Mouse (Mus musculus): Measurements from ENCODE around the gene Zbtb7b. TPM values are rescaled to one million over a fixed set of nuclear protein-coding genes. Genes with fewer than 3 reads are reported as not detected.

Zbtb7b gene
- 6.9 TPM for polyA plus RNA-seq (2014; fragmentation: Illumina TruSeq; extraction: RNeasy Lipid Tissue Mini Kit (QIAGEN cat#74804); ENCODE audit: low read depth, low replicate concordance)

GRCm38 (mm10) chr3:89394006-89394893 lies at the start of gene Zbtb7b:
Gene Zbtb7b (minus strand): TSS chr3:89394776.

DNA sequence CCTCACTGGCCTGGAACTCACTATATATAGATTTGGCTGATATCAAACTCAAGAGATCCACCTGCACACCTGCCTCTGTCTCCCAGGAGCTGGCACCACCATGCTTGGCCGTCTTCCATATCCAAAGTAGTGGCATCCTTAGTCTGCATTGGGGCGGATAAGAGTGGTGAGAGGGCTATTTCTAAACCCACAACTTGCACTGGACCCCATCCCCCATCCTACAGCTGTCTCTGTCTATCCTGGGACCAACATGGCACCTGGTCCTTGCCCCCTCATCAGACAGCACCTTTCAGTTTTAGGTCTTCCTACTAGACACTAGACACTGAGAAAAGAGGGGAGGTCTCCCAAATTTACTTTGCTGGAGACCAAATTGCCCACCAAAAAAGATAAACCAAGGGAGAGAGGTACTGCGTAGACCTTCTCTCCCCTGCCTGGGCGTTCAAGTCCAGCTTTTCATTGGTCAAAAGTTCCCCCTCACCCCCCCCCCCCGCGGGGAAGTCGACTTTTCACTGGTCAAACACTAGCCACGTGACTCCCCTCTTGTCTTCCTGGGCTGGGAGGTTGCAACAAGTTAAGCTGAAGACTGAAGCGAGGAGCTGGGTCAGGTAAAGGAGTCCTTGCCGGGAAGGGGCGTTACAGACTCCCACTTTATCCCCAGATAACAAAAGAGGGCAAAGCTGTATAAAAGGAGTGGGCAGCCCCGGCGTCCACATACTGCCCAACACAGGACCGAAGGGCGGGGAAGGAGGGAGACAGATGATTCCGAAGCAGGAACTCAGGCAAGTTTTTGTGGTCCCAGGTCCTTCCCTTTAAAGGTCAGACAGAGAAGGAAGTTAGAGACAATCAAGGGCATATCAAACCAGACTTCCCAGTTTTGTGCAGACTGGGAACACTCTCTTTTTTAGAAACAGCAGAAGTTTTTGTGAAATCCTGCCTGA lies 41.9 kb upstream of the Zbtb7b start, which contains the start of gene Pbxip1:
Gene Pbxip1 (plus strand): TSS at position 531 of the 938 bp plus-strand sequence.

DNA sequence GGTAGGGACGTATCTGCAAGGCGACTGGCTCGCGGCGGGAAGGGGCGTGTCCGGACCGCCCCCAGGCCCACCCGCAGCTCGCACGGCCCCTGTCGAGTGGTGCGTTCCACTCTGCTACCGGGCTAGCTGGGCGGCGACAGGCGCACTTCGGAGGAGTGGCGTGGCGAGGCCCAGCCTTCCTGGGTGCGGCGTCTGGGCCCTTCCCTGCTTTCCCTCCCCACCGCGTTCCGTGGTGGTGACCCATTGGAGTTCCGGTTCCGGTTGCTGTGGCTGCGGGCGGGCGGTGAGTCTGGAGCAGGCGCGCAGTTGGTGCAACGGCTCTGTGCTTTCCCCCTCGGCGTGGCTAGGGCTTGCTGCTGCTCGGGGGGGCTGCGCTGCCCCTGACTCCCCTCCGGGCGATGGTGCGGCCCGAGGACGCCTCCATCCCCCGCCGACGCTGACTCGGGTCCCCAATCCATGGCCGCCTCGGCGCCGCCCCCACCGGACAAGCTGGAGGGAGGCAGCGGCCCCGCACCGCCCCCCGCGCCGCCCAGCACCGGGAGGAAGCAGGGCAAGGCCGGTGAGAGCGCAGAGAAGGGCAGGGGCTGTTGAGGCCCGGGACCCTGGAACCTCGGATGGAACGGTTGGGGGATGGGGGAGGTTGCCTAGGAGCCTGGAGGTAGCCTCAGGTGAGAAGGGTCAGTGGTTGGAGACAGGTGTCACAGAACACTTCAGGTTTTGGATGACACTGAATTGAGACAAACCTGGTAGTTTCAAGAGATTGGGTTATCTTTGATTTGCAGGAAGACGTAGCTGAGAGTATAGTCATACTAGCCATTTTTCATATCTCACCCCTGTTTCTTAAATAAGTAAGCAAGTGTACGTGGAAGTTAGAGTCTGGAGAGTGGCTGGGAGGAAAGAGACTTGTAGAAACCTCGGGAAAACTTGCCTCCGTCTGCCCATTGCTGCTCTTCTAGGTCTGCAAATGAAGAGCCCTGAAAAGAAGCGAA lies 35.9 kb upstream of the Zbtb7b start, which contains the start of gene Pygo2:
Gene Pygo2 (plus strand): TSS at position 44 of the 989 bp plus-strand sequence.

GRCm38 (mm10) chr3:89418170-89418860 lies 23.7 kb upstream of the Zbtb7b start, which contains the start of the genes Cks1b and Shc1:
Gene Cks1b (minus strand): TSS chr3:89418383.
Gene Shc1 (plus strand): TSS chr3:89418443.

GRCm38 (mm10) chr3:89411490-89412393 lies 17.2 kb upstream of the Zbtb7b start, which contains the start of gene Flad1:
Gene Flad1 (minus strand): TSS chr3:89411870.

GRCm38 (mm10) chr3:89402693-89403092 lies 8.1 kb upstream of the Zbtb7b start, which contains the start of gene Lenep:
Gene Lenep (minus strand): TSS chr3:89402793.

GRCm38 (mm10) chr3:89365153-89365485 lies 29.5 kb downstream of the Zbtb7b start, which contains the start of gene Dcst1:
Gene Dcst1 (minus strand): TSS chr3:89365253.

GRCm38 (mm10) chr3:89361675-89362074 lies 32.9 kb downstream of the Zbtb7b start, which contains the start of gene Dcst2:
Gene Dcst2 (plus strand): TSS chr3:89361975.

DNA sequence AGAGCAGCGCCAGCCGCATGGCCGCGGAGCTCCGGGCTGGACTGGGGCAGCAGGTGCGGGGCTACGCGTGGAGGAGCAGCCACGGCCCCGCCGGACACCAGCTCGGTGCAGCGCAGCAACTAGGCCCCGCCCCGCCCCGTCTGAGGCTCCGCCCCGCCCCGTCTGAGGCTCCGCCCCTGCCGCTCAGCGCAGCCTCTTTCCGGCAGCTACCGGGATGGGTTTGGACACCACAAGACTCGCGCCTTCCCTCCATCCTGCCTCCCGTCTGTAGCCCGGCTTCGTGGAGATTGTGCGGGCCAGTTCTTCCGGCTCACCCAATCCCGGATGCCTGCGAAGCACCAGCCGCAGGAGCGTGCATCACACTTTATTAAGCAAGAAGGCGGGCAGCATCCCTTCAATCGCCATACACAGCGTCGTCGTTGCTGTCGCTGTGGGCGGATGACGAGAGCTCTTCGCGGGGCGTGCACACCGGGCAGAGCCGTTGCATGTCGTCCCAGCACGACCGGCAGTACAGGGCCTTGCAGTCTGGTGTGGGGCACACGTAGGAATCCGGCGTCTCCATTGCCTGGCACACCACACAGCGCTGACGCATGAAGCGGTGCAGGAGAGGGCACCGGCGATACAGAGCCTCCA lies 44.6 kb downstream of the Zbtb7b start, which contains the start of gene Adam15:
Gene Adam15 (minus strand): TSS at position 128 of the 633 bp plus-strand sequence.

DNA sequence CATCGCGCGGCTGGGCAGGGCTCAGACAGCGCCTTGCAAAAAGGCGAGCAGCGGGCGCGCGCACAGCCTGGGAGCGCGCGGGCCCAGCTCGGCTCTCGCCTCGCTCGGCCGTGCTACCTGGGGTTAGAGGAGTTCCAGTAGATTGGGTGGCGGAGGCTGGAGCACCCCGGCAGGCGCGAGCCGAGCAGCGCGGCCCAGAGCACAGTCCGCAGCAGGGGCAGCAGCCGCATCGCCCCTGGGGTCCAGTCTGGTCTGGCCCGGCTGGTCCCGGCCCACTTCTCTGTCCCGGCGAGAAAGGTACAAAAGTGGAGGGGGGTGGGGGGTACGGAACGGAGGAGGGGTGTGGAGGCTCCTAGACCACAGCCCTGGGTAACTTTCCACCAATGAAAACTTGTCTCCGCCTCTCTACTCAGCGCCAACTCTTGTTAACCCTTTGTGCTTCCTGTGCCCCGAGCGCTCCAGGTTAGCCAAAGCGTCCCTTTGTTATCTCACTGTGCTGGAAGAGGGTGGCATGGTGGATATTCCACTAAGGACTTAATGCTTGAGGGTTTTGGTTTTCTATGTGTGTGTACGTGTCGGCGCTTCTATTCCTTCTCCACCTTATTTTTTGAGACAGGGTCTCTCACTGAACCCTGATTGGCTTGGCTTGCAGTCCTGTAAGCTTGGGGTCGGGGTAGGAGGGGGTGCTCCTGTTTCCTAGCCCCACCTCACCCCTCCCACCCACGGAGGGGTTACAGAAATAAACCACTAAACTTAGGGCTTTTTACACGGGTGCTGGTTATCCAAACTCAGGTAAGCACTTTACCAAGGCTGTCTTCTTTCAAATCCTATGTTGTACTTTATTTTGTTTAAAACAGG lies 56.6 kb downstream of the Zbtb7b start, which contains the start of gene Efna4:
Gene Efna4 (minus strand): TSS at position 308 of the 858 bp plus-strand sequence.

Other genes with a start within 250 kb of the Zbtb7b start
- gene Hcn3, start 234.6 kb downstream of the Zbtb7b start, polyA plus RNA-seq (2014; fragmentation: Illumina TruSeq; extraction: RNeasy Lipid Tissue Mini Kit (QIAGEN cat#74804); ENCODE audit: low read depth, low replicate concordance): not detected
- gene Clk2, start 230.0 kb downstream of the Zbtb7b start, polyA plus RNA-seq (2014; fragmentation: Illumina TruSeq; extraction: RNeasy Lipid Tissue Mini Kit (QIAGEN cat#74804); ENCODE audit: low read depth, low replicate concordance): 8.1 TPM
- 9.4 TPM for gene Scamp3, start 217.3 kb downstream of the Zbtb7b start, polyA plus RNA-seq (2014; fragmentation: Illumina TruSeq; extraction: RNeasy Lipid Tissue Mini Kit (QIAGEN cat#74804); ENCODE audit: low read depth, low replicate concordance)
- gene Fam189b, start 211.6 kb downstream of the Zbtb7b start, polyA plus RNA-seq (2014; fragmentation: Illumina TruSeq; extraction: RNeasy Lipid Tissue Mini Kit (QIAGEN cat#74804); ENCODE audit: low read depth, low replicate concordance): not detected
- gene Gba, start 191.8 kb downstream of the Zbtb7b start, polyA plus RNA-seq (2014; fragmentation: Illumina TruSeq; extraction: RNeasy Lipid Tissue Mini Kit (QIAGEN cat#74804); ENCODE audit: low read depth, low replicate concordance): 10.3 TPM
- not detected for gene Thbs3, start 179.6 kb downstream of the Zbtb7b start, polyA plus RNA-seq (2014; fragmentation: Illumina TruSeq; extraction: RNeasy Lipid Tissue Mini Kit (QIAGEN cat#74804); ENCODE audit: low read depth, low replicate concordance)
- 32.9 TPM for gene Mtx1, start 167.7 kb downstream of the Zbtb7b start, polyA plus RNA-seq (2014; fragmentation: Illumina TruSeq; extraction: RNeasy Lipid Tissue Mini Kit (QIAGEN cat#74804); ENCODE audit: low read depth, low replicate concordance)
- gene Muc1, start 165.7 kb downstream of the Zbtb7b start, polyA plus RNA-seq (2014; fragmentation: Illumina TruSeq; extraction: RNeasy Lipid Tissue Mini Kit (QIAGEN cat#74804); ENCODE audit: low read depth, low replicate concordance): 0.87 TPM
- gene Krtcap2, start 148.8 kb downstream of the Zbtb7b start, polyA plus RNA-seq (2014; fragmentation: Illumina TruSeq; extraction: RNeasy Lipid Tissue Mini Kit (QIAGEN cat#74804); ENCODE audit: low read depth, low replicate concordance): 38.0 TPM
- not detected for gene Trim46, start 148.5 kb downstream of the Zbtb7b start, polyA plus RNA-seq (2014; fragmentation: Illumina TruSeq; extraction: RNeasy Lipid Tissue Mini Kit (QIAGEN cat#74804); ENCODE audit: low read depth, low replicate concordance)
- not detected for gene Dpm3, start 135.4 kb downstream of the Zbtb7b start, polyA plus RNA-seq (2014; fragmentation: Illumina TruSeq; extraction: RNeasy Lipid Tissue Mini Kit (QIAGEN cat#74804); ENCODE audit: low read depth, low replicate concordance)
- gene Slc50a1, start 124.2 kb downstream of the Zbtb7b start, polyA plus RNA-seq (2014; fragmentation: Illumina TruSeq; extraction: RNeasy Lipid Tissue Mini Kit (QIAGEN cat#74804); ENCODE audit: low read depth, low replicate concordance): 5.9 TPM
- 11.2 TPM for gene Efna1, start 113.6 kb downstream of the Zbtb7b start, polyA plus RNA-seq (2014; fragmentation: Illumina TruSeq; extraction: RNeasy Lipid Tissue Mini Kit (QIAGEN cat#74804); ENCODE audit: low read depth, low replicate concordance)
- gene Efna3, start 71.8 kb downstream of the Zbtb7b start, polyA plus RNA-seq (2014; fragmentation: Illumina TruSeq; extraction: RNeasy Lipid Tissue Mini Kit (QIAGEN cat#74804); ENCODE audit: low read depth, low replicate concordance): not detected
- not detected for gene Efna4, start 56.7 kb downstream of the Zbtb7b start, polyA plus RNA-seq (2014; fragmentation: Illumina TruSeq; extraction: RNeasy Lipid Tissue Mini Kit (QIAGEN cat#74804); ENCODE audit: low read depth, low replicate concordance)
- gene Adam15, start 44.8 kb downstream of the Zbtb7b start, polyA plus RNA-seq (2014; fragmentation: Illumina TruSeq; extraction: RNeasy Lipid Tissue Mini Kit (QIAGEN cat#74804); ENCODE audit: low read depth, low replicate concordance): 0.74 TPM
- not detected for gene Dcst2, start 32.8 kb downstream of the Zbtb7b start, polyA plus RNA-seq (2014; fragmentation: Illumina TruSeq; extraction: RNeasy Lipid Tissue Mini Kit (QIAGEN cat#74804); ENCODE audit: low read depth, low replicate concordance)
- not detected for gene Dcst1, start 29.5 kb downstream of the Zbtb7b start, polyA plus RNA-seq (2014; fragmentation: Illumina TruSeq; extraction: RNeasy Lipid Tissue Mini Kit (QIAGEN cat#74804); ENCODE audit: low read depth, low replicate concordance)
- 1.6 TPM for gene Lenep, start 8.0 kb upstream of the Zbtb7b start, polyA plus RNA-seq (2014; fragmentation: Illumina TruSeq; extraction: RNeasy Lipid Tissue Mini Kit (QIAGEN cat#74804); ENCODE audit: low read depth, low replicate concordance)
- gene Flad1, start 17.1 kb upstream of the Zbtb7b start, polyA plus RNA-seq (2014; fragmentation: Illumina TruSeq; extraction: RNeasy Lipid Tissue Mini Kit (QIAGEN cat#74804); ENCODE audit: low read depth, low replicate concordance): 3.2 TPM
- 3.3 TPM for gene Cks1b, start 23.6 kb upstream of the Zbtb7b start, polyA plus RNA-seq (2014; fragmentation: Illumina TruSeq; extraction: RNeasy Lipid Tissue Mini Kit (QIAGEN cat#74804); ENCODE audit: low read depth, low replicate concordance)
- 21.4 TPM for gene Shc1, start 23.7 kb upstream of the Zbtb7b start, polyA plus RNA-seq (2014; fragmentation: Illumina TruSeq; extraction: RNeasy Lipid Tissue Mini Kit (QIAGEN cat#74804); ENCODE audit: low read depth, low replicate concordance)
- 6.0 TPM for gene Pygo2, start 35.4 kb upstream of the Zbtb7b start, polyA plus RNA-seq (2014; fragmentation: Illumina TruSeq; extraction: RNeasy Lipid Tissue Mini Kit (QIAGEN cat#74804); ENCODE audit: low read depth, low replicate concordance)
- 2.6 TPM for gene Pbxip1, start 41.9 kb upstream of the Zbtb7b start, polyA plus RNA-seq (2014; fragmentation: Illumina TruSeq; extraction: RNeasy Lipid Tissue Mini Kit (QIAGEN cat#74804); ENCODE audit: low read depth, low replicate concordance)
- 8.8 TPM for gene Pmvk, start 59.8 kb upstream of the Zbtb7b start, polyA plus RNA-seq (2014; fragmentation: Illumina TruSeq; extraction: RNeasy Lipid Tissue Mini Kit (QIAGEN cat#74804); ENCODE audit: low read depth, low replicate concordance)
- not detected for gene Kcnn3, start 125.4 kb upstream of the Zbtb7b start, polyA plus RNA-seq (2014; fragmentation: Illumina TruSeq; extraction: RNeasy Lipid Tissue Mini Kit (QIAGEN cat#74804); ENCODE audit: low read depth, low replicate concordance)